Mouse (Mus musculus) frontal cortex, adult 2 months (tissue): ENCODE measurements at regions not wholly inside any gene's neighbourhood (a gene's known extent, or its start where the extent isn't known, plus 50 kb on each side); places are given as distances from the start of the nearest gene placed in this dataset.

Experiments
- DNase-seq, 2 experiments: peaks; one replicate each; pipeline ENCODE4 v3.0.0; 2022; ENCODE audit warnings: low spot score in 1 of 2; ENCODE audit errors: extremely low spot score in 1 of 2

GRCm38 (mm10) chrX:130808530-130809235 lies 1059.1 kb downstream of the Diaph2 start:
- DNase-seq = no peak

- DNase-seq = no peak
These were observed 1069.4 kb downstream of the Diaph2 start for GRCm38 (mm10) chrX:130818916-130819315.

GRCm38 (mm10) chrX:130819707-130820106 lies 1070.2 kb downstream of the Diaph2 start:
- DNase-seq = no peak

GRCm38 (mm10) chrX:130820168-130820567 lies 1070.6 kb downstream of the Diaph2 start:
- DNase-seq = no peak

- DNase-seq = no peak
These were observed 1074.4 kb downstream of the Diaph2 start for GRCm38 (mm10) chrX:130823943-130824342.

- DNase-seq = no peak
These were observed 1086.3 kb downstream of the Diaph2 start for GRCm38 (mm10) chrX:130835835-130836234.

GRCm38 (mm10) chrX:130843141-130843540 lies 1093.6 kb downstream of the Diaph2 start:
- peak in 1 of 2 experiments; percentile 2 for DNase-seq

- DNase-seq = no peak
These were observed 1117.0 kb downstream of the Diaph2 start for GRCm38 (mm10) chrX:130866506-130866905.

- no peak for DNase-seq
These were observed 1124.6 kb downstream of the Diaph2 start for GRCm38 (mm10) chrX:130874157-130874556.

GRCm38 (mm10) chrX:130875289-130875688 lies 1125.7 kb downstream of the Diaph2 start:
- DNase-seq = peak in 1 of 2 experiments; percentile 10

GRCm38 (mm10) chrX:130876120-130876519 lies 1126.6 kb downstream of the Diaph2 start:
- no peak for DNase-seq
